Mouse (Mus musculus) adrenal gland (tissue): ENCODE measurements around the gene Xirp1.

Experiments
- intact Hi-C: fragments of 180-260 bp; cut with DNase I; formaldehyde crosslinking; loops from one replicate; pipeline ENCODE4 v1.15.1; 2025

The Xirp1 gene

GRCm38 (mm10) chr9:119973281-119973680 lies 50.1 kb downstream of the Xirp1 start:
- intact Hi-C loops = no loop called here

- intact Hi-C loops = no loop called here
Measured at GRCm38 (mm10) chr9:119972582-119972981, 50.8 kb downstream of the Xirp1 start.

- intact Hi-C loops = no loop called here
Measured at GRCm38 (mm10) chr9:119972166-119972565, 51.2 kb downstream of the Xirp1 start.

- intact Hi-C loops = no loop called here
Measured at GRCm38 (mm10) chr9:119970763-119971656, 52.4 kb downstream of the Xirp1 start.

- intact Hi-C loops = no loop called here
Measured at GRCm38 (mm10) chr9:119970221-119970620, 53.2 kb downstream of the Xirp1 start.

GRCm38 (mm10) chr9:119969811-119970210 lies 53.6 kb downstream of the Xirp1 start:
- intact Hi-C loops = no loop called here

GRCm38 (mm10) chr9:119966221-119966910 lies 57.0 kb downstream of the Xirp1 start:
- intact Hi-C loops = no loop called here

GRCm38 (mm10) chr9:119965186-119965585 lies 58.2 kb downstream of the Xirp1 start:
- intact Hi-C loops = no loop called here

GRCm38 (mm10) chr9:119964206-119964605 lies 59.2 kb downstream of the Xirp1 start:
- intact Hi-C loops = loop anchor here (5.0 kb wide), 2 partner anchors 48 to 108 kb away; no protein-coding TSS in a partner anchor
